Mouse (Mus musculus): Measurements from ENCODE around the gene Tshb. TPM values are rescaled to one million over a fixed set of nuclear protein-coding genes. Genes with fewer than 3 reads are reported as not detected.

The Tshb gene
- 0.11 TPM for polyA plus RNA-seq (2017; shearing (Covaris generic))

GRCm38 (mm10) chr3:102782618-102783017 lies at the start of gene Tshb:
TSS of gene Tshb (minus strand) at chr3:102782718.

GRCm38 (mm10) chr3:102734313-102735030 lies 48.0 kb downstream of the Tshb start, which contains the start of gene Tspan2:
TSS of gene Tspan2 (plus strand) at chr3:102734529.

Other genes with a start within 250 kb of the Tshb start
- 2.9 TPM for gene Tspan2, start 48.2 kb downstream of the Tshb start, polyA plus RNA-seq (2017; shearing (Covaris generic))
- gene Sycp1, start 153.4 kb upstream of the Tshb start, polyA plus RNA-seq (2017; shearing (Covaris generic)): not detected
- gene Nr1h5, start 181.4 kb upstream of the Tshb start, polyA plus RNA-seq (2017; shearing (Covaris generic)): not detected
- 74.3 TPM for gene Sike1, start 213.0 kb upstream of the Tshb start, polyA plus RNA-seq (2017; shearing (Covaris generic))
- 546 TPM for gene Csde1, start 237.7 kb upstream of the Tshb start, polyA plus RNA-seq (2017; shearing (Covaris generic))

Measured in effector memory CD4-positive, alpha-beta T cell, adult 5 months (primary cell).